Mouse (Mus musculus) heart, adult 2 months (tissue): ENCODE measurements around the gene Fbln1.

ENCODE experiments used
- CTCF ChIP-seq: fragments of 200-600 bp; IDR thresholded peaks from 2 replicates; pipeline ENCODE4 v1.8.1; 2022; ENCODE audit warnings: antibody characterized with exemption, mild to moderate bottlenecking, moderate library complexity
- POLR2A ChIP-seq: fragments of 200-500 bp; IDR thresholded peaks from 2 replicates; pipeline ENCODE4 v1.6.1; 2011; ENCODE audit warnings: mild to moderate bottlenecking, low read depth, low read length, control low read depth; ENCODE audit not compliant: insufficient read depth

DNA sequence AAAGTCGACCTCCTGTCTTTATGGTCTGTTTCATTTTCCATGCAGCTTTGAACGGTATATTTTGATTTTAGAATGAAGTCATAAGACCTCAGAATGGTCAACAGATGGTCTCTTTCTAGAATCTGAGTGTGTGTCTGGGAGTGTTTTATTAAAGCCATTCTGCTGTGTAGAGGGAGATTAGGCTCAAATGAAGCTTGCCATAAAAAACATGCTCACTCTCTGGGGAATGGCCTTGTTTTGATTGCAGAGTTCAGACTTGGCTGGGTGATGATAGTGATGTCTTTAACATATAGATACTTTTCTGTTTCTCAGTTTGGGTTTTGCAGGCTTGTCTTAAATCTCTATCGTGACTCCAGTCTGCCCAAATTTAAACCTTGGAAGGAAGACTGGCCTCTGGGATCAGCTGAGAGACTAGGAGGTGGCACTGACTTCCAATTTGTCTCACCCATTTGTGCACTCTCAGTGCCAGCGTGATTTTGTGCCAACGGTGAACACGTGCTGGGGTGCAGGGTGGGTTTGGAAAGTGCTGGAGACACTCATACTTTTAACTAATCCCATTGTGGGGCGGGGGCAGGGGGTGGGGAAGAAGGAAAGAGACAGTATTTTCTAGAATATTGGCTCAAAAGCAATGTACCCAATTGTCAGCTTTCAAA lies 26.1 kb upstream of the Fbln1 start:
- TF ChIP-seq CTCF, result no peak
- TF ChIP-seq POLR2A, result no peak
